Mouse (Mus musculus): ENCODE results near the gene Gm5926.
"Not testable (repeated sequence)": the region's sequence is repeated elsewhere in the genome, so short reads cannot be mapped to it uniquely, and the experiment has no call there.

The Gm5926 gene

GRCm38 (mm10) chrX:32650416-32650815 lies at the start of gene Gm5926:
Gene Gm5926, plus strand, starts transcription at chrX:32650716.
- DNase-seq (ENCODE audit: low spot score in 2 of 2): not testable (repeated sequence)

DNA sequence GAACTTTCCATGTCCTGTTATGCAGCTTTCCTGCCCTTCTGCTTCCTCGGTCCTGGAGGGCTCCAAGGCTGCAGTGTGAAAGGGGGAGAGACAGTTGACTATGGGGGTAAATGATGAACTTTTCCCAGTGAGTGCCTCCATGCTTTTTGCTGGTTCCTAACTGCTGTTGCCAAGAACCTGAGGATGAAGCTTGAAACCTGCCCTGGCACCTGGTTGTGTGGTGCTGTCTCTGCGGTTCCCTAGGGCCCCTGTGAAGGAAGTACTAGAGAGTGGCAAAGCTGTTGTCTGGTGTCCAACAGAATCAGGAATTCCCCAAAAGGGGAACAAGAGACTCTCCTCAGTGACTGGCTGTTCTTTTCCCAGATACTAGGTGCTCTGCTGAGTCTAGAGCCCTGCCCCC lies 49.5 kb upstream of the Gm5926 start:
- not testable (repeated sequence) for DNase-seq (ENCODE audit: low spot score in 2 of 2)

DNA sequence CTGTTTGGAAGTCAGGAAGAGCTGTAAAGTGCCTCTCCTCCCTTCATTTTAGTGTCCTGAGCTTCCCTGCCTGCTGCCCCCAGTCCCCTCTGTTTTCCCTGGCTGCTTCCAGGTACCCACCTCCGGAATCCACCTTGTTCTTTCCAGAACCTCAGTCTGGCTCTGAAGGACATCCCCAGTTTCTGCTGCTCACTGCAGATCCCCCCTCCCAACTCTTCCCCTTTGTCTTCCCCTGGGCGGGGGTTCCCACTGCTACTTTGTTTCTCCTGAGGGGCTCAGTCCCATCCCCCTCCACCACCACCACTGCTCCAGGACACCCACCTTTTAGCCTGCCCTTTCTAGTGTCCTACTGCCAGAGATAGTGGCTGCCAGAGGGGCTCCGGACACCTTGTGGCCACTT lies 49.1 kb upstream of the Gm5926 start:
- not testable (repeated sequence) for DNase-seq (ENCODE audit: low spot score in 2 of 2)
